Mouse (Mus musculus) layer of hippocampus, postnatal 36 days (tissue): ENCODE results near the gene Rbbp8nl. TPM values are rescaled to one million over a fixed set of nuclear protein-coding genes. Genes with fewer than 3 reads are reported as not detected.

Experiments
- DNase-seq, 2 experiments: peaks; one replicate each; pipeline ENCODE4 v3.0.0; 2022
- total RNA-seq, 2 experiments: library from RNA; stranded (reverse); gene quantifications; 2 replicates each; pipeline ENCODE4 v1.2.3; 2021

Rbbp8nl gene
- total RNA-seq, 2 experiments from 2014 or later = not detected

DNA sequence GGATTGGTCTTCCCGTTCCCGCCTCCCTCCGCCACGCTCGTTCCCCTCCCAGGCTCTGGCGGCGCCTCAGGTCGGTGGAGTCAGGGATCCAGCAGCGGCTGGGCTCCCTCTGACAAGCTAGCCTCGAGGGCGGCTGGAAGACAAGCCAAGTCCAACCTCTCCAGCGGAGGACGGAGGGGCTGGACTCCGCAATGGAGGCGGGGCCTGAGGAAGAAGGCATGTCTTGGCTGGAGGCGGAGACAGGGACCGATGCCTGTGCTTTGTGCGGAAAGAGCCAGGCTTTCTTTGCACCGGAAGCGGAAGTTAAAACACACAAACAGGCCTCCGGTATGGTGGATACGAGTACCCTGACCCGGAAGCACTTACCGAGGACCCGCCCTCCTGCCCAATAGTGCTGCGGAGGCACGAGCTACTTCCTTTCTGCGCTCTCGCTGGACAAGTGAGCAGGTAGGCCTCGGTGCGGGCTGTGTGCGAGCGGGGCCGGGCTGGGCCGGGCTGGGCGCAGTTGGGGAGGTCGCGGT is 32.6 kb downstream of the Rbbp8nl start, which contains the start of gene Rps21:
Rps21 (plus strand) TSS at position 377 of the 521 bp plus-strand sequence.
- peak; percentile 95 to 96 for DNase-seq

DNA sequence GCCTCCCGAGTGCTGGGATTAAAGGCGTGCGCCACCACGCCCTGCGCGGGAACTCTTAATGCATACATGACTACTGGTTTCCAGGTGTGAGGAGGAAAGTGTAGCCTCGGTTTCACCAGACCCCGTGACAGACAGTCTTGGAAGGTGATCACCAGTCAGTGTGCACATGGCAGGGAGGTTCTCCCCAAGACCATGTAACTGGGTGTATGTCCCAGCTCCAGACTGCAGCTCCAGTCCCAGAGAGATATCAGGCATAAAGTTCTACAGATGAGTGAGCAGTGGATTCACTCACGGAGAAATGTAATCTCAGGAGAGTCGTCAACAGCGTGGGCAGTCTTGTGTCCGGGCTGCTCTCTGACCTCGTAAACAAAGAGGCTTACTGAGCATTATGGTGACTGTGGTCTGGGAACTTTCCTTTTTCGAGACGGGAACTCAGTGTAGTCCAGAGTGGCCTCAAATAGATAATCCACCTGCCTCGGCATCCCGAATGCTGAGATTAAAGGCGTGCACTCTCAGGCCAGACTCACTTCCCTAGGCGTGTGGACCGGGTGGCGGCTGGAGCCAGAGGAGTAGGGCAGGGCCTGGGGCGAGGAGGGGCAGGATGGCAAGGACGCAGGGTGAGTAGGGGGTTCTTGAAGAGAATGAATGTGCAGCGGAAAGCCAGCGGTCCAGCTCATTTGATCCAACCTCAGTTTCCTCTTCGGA is 33.2 kb downstream of the Rbbp8nl start:
- DNase-seq = no peak

GRCm38 (mm10) chr2:180255701-180256100 is 34.0 kb downstream of the Rbbp8nl start:
- no peak for DNase-seq

DNA sequence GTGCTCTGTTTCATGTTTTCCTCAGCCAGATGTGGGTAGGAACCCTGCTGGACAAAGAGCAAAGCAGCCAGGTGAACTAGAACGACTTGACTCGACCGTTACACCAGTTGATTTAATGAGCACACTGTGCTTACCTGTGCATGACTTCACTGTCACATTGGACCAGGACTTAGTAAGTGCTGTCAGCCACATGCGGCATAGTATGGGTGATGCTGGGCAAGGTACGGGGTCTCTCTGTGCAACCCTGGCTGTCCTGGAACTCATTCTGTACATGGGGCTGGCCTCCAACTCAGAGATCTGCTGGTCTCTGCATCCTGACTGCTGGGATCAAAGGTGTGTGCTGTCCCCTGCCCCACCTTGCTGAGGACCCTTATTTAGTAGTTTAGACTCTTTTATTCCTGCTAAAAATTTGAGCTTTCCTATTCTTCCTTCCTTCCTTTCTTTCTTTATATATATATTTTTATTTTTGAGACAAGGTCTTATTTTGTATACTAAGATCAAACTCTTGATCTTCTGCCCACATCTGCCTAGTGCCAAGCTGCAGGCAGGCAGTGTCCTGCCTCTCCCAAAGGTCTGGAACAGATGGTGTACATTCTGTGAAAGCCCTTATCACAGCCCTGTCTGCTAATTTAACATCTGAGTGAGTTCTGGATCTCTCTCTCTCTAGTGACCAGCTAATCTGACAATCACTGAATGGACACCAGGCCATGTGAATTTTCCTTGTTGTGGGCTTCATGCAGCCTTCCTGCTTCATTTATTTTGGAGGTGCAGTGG is 35.1 kb downstream of the Rbbp8nl start:
- no peak for DNase-seq

DNA sequence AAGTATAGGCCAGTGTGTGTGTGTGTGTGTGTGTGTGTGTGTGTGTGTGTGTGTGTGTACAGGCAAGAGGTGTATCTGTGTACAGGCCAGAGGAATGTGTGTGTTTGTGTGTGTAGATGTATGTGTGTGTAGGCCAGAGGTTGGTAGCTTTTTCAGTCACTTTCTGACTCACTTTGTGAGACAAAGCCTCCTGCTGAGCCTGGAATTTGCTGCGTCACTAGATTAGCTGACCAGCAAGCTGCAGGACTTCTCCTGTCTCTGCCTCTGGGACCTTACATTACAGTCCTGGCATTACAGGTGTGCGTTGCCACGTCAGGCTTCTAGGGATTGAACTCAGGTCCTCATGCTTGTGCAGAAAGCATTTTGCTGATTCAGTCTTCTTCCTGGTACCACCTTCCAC is 37.8 kb downstream of the Rbbp8nl start:
- DNase-seq = no peak

DNA sequence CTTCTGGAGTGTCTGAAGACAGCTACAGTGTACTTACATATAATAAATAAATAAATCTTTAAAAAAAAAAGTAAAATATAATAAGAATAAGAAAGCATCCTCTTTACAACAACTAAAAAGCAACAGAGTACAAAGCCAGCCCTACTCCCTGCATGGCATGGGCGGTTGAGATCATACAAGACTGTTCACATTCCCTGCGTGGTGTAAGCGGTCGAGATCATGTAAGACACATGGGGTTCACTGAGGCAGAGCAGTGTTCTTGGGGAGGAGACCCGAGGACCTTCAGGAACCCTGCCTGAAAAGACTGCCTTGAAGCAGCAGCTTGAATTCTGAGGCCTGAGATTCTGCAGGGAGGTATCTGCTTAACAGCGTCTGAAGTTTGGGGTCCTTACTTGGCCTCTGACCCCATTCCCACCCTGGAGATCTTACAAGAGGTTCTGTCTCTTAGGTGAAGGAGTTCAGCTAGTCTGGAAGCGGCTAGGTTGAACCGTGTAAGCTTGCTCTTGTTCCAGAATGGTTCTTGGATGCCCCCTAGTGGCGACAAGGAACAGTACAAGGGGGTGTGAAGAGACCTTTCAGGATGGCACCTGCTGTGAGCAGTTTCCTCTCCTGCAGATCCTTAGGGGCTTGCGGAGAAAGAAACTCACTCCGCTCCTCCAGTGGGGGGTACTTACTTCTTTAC is 38.6 kb downstream of the Rbbp8nl start:
- peak; percentile 73 to 75 for DNase-seq

DNA sequence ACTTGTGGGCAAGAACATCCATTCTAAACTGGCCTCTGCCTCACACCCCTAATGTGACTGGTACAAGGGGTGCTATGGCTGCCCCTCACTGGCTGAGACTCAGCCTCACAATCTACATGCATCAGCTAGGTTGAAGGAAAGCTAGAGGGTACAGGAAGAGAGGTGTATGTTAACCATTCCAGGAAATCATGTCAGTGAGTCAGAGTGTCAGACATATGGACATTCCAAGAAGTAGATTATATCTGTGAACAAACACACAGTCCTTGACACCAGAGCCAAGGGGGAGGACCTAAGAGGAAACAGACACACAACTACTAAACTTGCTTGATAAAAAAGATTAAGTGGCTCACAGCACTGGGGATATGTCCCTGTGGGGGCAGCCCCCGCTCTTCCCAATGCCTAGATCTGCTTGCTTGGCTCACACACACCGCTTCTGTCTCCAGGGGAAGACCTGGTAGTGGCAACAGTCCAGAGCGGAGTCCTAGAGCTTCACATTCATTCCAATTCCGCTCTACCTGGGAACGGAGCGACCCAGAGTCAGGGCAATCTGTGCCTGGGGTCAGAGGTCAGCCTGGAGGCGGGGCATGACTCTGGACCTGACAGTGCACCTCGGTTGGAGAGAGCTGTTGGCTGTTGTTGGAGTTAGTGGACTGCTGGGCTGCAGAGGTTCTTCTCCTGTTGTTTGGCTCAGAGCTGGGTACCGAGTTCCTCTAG is 40.6 kb downstream of the Rbbp8nl start:
- DNase-seq = no peak

- DNase-seq = no peak
These were observed 41.8 kb downstream of the Rbbp8nl start for GRCm38 (mm10) chr2:180247916-180248315.

GRCm38 (mm10) chr2:180243108-180243507 is 46.6 kb downstream of the Rbbp8nl start:
- DNase-seq = no peak

DNA sequence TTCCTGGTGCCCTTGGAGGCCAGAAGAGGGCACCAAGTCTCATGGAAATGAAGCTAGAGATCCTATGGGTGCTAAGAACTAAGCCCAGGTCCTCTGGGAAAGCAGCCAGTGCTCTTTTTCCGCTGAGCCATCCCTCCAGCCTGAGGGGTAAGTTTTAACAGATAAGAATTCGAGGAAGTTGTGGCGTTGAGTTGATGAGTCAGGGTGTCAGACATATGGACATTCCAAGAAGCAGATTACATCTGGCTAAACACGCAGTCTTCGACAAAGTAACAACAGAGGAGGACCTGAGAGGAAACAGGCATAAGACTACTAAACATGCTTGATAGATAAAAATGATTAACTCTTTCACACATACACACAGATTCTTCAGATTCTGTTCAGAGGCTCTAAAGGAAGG is 51.1 kb downstream of the Rbbp8nl start:
- DNase-seq = no peak

DNA sequence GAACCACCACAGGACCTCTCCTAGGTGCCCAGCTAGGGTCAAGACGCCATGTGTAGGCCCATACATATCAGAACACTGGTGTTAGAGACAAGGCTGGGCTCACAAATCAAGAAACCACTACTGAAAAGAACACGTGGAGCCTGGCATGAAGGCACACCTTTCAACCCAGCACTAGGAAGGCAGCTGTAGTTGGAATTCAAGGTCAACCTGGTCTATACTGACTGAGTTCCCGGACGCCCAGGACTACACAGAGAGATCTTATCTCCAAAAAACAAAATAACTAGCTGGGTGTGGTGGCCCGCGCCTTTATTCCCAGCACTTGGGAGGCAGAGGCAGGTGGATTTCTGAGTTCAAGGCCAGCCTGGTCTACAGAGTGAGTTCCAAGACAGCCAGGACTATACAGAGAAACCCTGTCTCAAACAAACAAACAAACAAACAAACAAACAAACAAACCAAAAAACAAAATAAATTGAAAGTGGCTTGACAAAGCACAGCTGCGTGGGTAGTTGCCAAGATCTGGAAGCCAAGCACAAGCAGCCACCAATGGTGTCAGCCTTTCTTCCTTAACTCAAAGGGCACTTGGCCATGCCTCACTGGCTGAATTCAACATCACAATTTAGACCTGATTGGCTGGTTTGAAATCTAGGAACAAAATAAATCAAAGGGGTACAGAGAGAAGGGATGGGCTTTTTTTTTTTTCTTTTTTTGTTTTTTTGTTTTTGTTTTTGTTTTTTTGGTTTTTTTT is 51.9 kb downstream of the Rbbp8nl start:
- no peak for DNase-seq

GRCm38 (mm10) chr2:180236930-180237329 is 52.7 kb downstream of the Rbbp8nl start:
- DNase-seq = no peak

- no peak for DNase-seq
These were observed 53.2 kb downstream of the Rbbp8nl start for GRCm38 (mm10) chr2:180236500-180236899.

DNA sequence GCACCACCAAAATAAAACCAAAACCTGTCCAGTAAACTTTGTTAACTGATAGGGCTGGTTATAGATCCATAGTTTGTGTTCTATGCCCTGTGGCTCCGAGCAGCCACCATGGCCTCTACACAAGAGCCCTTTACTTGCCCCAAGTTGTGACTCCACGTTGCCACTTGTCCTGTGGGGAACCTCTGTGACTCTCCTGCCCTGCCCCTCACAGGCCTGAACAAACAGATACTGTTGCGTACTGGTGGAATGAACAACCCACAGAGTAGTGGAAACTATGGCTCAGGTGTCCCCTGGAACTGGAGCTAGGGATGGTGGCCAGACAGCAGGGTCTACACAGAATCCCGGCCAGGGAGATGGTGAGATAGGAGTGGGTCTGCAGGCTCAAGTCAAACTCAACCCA is 53.9 kb downstream of the Rbbp8nl start:
- no peak for DNase-seq

GRCm38 (mm10) chr2:180234980-180235379 is 54.7 kb downstream of the Rbbp8nl start:
- DNase-seq = no peak

DNA sequence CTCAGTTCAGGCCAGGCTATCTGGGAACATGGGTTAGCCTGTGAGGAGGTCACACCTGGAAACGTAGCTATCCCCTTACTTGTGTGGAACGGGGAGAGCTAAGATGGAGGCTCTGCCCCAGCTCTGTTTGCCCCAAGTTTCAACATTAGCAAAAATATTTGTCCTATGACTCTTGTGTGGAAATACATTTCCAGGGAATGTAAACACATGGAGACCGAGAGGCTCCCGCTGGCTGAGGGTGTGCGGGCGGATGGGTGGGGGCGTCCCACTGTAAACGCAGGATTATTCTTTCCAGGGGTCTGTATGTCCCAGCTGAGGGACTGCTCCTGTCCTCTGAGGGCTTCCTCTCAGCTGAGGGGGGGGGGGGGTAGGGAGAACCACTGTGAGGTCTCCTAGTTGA is 55.3 kb downstream of the Rbbp8nl start:
- DNase-seq = no peak

DNA sequence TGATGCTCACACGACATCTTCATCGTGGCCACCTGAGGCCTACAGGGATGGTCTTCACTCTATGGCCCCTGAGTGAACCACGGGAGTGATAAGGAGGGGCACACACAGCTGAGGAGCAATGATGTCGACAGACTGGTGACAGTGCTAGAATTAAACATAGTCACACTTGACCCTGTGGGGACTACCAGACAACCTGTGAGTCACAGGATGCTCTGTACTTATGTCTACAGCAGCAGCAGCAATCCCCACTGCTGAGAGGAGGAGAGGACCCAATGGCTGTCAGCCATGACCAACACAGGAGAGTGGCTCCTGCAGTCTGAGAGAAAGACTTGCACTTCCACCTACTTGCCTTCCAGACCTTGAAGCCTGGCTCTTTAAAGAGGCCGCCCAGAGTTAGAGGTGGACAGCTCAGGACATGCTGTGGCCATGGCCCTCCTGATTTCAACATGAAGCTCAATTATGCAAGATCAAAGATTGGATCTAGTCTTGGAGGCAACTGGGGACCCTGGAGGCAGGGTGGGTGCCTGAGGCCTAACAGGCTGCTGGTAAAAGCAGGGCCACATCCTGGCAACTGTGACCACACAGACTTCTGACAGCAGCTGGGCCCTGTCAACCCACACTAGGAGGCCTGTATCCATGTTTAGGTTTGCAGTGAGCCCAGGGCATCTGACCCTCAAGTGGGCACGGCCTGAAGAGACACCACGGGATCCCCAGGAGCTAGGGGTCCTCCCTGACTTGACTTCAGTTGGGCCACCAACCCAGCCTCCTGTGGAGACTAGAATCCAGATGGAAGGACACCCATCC is 56.4 kb downstream of the Rbbp8nl start:
- no peak for DNase-seq

DNA sequence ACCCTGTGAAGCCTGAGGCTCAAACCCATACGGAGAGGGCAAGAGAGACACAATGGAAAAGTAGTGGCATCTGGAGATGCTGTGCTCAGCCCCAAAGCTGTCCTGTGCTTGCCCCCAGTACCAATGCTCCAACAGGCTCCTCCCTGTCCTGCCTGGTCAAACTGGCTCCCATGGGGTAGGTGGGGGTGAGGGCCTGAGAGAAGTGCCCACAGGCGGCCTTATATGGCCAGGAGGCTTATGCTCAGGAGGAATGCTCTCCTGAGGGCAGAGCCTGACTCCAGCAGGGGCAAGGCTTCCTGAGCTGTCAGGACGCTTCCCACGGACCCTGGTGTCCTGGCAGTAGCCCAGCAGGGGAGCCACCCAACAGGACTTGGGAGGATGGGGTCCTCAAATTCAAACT is 59.2 kb downstream of the Rbbp8nl start:
- no peak for DNase-seq

DNA sequence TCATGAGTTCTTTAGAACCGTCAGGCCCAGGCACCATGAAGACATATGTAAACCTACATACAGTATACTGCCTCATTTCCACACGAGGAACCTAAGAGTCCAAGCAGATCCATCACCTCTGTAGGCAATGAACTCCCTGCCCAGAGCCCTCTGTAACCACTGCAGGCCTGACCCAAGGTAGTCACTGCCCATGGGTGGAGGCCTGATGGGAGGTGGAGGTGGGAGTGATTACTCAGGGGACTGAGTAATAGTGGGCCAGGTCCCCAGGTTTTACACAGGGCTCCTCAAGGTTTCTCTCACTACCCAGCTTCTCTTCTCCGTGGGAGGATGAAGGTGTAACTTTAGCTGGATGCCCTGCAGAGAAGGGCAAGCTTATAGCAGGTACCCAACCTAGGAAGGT is 60.5 kb downstream of the Rbbp8nl start:
- DNase-seq = no peak

DNA sequence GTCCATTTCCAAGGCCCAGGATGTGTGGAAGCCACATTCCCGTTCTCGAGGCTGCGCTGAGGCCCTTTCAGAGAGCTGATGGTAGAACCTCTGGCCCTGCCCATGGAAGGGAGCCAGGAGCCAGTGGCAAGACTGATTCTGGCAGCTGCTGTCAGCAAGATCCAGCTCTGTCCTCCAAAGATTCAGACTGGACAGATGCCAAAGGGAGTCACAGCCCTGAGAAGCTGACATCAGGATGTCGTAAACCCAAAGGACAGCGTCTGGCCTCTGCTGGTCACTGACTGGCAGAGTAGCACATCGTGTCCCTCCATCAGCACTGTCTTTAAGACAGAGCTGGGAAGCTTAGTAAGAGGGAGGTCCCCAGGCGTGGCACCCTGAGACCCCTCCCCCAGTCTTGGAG is 61.1 kb downstream of the Rbbp8nl start:
- no peak for DNase-seq

- DNase-seq = no peak
These were observed 61.6 kb downstream of the Rbbp8nl start for GRCm38 (mm10) chr2:180228060-180228458.
